Mouse (Mus musculus): ENCODE measurements at regions not wholly inside any gene's neighbourhood (a gene's known extent, or its start where the extent isn't known, plus 50 kb on each side); places are given as distances from the start of the nearest gene placed in this dataset.
"Not testable (repeated sequence)": the region's sequence is repeated elsewhere in the genome, so short reads cannot be mapped to it uniquely, and the experiment has no call there.

DNA sequence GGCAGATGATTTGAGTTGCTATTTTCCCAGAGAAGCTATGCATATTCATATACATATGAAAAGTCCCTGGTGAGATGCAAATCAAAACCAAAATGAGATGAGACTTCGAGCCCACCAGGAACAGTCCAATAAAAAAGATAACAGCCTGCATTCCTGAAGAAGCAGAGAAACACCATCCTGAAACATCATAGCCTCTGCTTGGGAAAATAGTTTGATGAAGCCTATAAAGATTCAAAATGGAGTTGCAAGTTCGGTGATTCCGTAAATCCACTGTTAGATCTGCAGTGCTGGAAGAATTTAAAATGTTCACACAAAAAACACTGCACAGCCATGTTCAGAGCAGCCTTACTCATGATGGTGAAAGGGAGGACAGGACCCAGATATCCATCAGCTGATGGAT, 98.9 kb downstream of the Gm15319 start:
- H3K4me3 ChIP-seq; H3K36me3 ChIP-seq (ENCODE audit: control insufficient read depth, insufficient read depth, low read length); H3K4me1 ChIP-seq (ENCODE audit: control insufficient read depth, insufficient read depth, low read length); H3K27ac ChIP-seq; intact Hi-C loops (cut with DNase I); H3K79me2 ChIP-seq (replicated peaks; ENCODE audit: control insufficient read depth, insufficient read depth, low read length); H3K27me3 ChIP-seq (ENCODE audit: control insufficient read depth, insufficient read depth, low read length); H3K9ac ChIP-seq (ENCODE audit: low read depth, low read length): not testable (repeated sequence)
- peak; percentile 25 to 36 for DNase-seq
- WGBS = 80% methylated on average over 3 of the region's 3 CpGs

DNA sequence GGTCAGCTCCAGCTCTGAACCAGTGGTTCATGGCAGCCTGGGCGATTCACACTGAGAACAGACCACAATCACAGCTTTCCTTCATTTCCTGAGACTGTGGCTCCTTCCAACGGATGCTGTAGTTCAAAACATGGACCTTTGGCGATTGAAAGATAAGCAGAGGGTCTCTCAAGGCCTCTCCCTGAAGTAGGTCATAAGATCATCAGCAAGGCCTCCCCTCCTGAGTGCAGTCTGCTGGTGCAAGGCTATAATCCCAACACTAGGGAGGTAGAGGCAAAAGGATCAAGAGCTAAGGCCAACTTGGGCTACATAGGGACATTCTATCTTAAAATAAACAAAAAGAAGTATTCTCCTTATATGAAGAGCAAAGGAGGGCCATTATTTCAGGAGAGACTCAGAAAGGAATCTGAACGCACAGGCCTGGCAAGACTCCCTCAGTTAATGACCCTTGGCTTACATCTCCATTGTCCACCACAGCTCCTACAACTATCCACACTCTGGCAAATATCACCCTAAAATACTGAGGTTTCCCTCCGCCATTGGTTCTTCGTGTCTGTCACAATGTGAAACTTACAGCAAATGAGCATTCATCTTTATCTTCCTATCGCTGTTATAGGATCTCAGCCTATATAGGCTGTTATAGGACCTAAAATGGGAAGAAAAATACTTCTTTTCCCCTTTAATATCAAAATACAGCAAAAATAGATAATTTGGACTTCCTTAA, 100.0 kb downstream of the Gm15319 start:
- intact Hi-C loops (cut with DNase I); H3K36me3 ChIP-seq (ENCODE audit: control insufficient read depth, insufficient read depth, low read length); H3K4me3 ChIP-seq; H3K79me2 ChIP-seq (replicated peaks; ENCODE audit: control insufficient read depth, insufficient read depth, low read length); H3K4me1 ChIP-seq (ENCODE audit: control insufficient read depth, insufficient read depth, low read length); H3K27ac ChIP-seq; H3K27me3 ChIP-seq (ENCODE audit: control insufficient read depth, insufficient read depth, low read length); H3K9ac ChIP-seq (ENCODE audit: low read depth, low read length): not testable (repeated sequence)
- DNase-seq = peak; percentile 35 to 50
- 66% methylated on average over 6 of the region's 7 CpGs for WGBS

DNA sequence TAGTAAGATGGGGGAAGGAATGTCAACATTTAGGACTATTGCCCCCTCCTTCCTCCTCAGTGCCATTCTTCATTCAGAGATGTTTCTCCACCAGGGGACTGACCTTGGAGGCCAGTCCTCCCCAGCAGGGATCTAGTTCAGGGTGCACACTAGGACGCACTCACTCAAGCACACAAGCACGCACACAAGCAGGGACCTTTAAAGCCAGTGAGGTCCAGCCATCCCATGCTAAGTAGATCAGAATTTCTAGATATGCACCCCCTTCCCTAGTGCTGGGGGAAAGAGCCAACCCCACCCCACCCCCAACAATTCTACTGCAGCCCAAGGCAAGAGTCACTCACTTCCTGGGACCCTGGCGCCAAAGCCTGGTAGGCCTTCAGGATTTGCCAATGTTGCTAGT, 100.8 kb downstream of the Gm15319 start:
- H3K79me2 ChIP-seq (replicated peaks; ENCODE audit: control insufficient read depth, insufficient read depth, low read length); H3K27me3 ChIP-seq (ENCODE audit: control insufficient read depth, insufficient read depth, low read length); H3K36me3 ChIP-seq (ENCODE audit: control insufficient read depth, insufficient read depth, low read length); H3K4me3 ChIP-seq; H3K9ac ChIP-seq (ENCODE audit: low read depth, low read length); intact Hi-C loops (cut with DNase I); H3K27ac ChIP-seq; H3K4me1 ChIP-seq (ENCODE audit: control insufficient read depth, insufficient read depth, low read length): not testable (repeated sequence)
- 80% methylated on average over 3 of the region's 3 CpGs for WGBS
- peak; percentile 15 to 34 for DNase-seq

- H3K27ac ChIP-seq; H3K9ac ChIP-seq (ENCODE audit: low read depth, low read length); H3K4me3 ChIP-seq; H3K36me3 ChIP-seq (ENCODE audit: control insufficient read depth, insufficient read depth, low read length); H3K4me1 ChIP-seq (ENCODE audit: control insufficient read depth, insufficient read depth, low read length); intact Hi-C loops (cut with DNase I); H3K79me2 ChIP-seq (replicated peaks; ENCODE audit: control insufficient read depth, insufficient read depth, low read length); H3K27me3 ChIP-seq (ENCODE audit: control insufficient read depth, insufficient read depth, low read length): not testable (repeated sequence)
- DNase-seq = peak; percentile 8 to 17
- WGBS = 29% methylated on average over 8 of the region's 9 CpGs
- TF ChIP-seq CTCF (IDR thresholded peaks at IDR 0.05) = peak; percentile 32
Measured at GRCm38 (mm10) chr8:20261452-20262181, 101.4 kb downstream of the Gm15319 start.

DNA sequence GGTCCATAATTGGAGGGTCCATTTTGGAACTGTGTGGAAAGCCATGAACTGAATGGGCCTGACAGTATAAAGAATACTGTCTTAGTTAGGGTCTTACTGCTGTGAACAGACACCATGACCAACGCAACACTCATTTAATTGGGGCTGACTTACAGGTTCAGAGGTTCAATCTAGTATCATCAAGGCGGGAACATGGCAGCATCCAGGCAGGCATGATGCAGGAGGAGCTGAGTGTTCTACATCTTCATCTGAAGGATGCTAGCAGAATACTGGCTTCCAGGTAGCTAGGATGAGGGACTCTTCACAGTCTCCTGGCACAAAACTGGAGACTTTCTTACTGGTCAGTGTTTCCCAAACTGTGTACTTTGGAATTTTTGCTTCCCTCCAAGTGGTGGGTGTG, 102.0 kb downstream of the Gm15319 start:
- H3K9ac ChIP-seq (ENCODE audit: low read depth, low read length); H3K79me2 ChIP-seq (replicated peaks; ENCODE audit: control insufficient read depth, insufficient read depth, low read length); H3K27me3 ChIP-seq (ENCODE audit: control insufficient read depth, insufficient read depth, low read length); intact Hi-C loops (cut with DNase I); H3K4me3 ChIP-seq; H3K27ac ChIP-seq; H3K4me1 ChIP-seq (ENCODE audit: control insufficient read depth, insufficient read depth, low read length); H3K36me3 ChIP-seq (ENCODE audit: control insufficient read depth, insufficient read depth, low read length): not testable (repeated sequence)
- WGBS = 85% methylated on average over 2 of the region's 2 CpGs
- DNase-seq = peak; percentile 46 to 60

DNA sequence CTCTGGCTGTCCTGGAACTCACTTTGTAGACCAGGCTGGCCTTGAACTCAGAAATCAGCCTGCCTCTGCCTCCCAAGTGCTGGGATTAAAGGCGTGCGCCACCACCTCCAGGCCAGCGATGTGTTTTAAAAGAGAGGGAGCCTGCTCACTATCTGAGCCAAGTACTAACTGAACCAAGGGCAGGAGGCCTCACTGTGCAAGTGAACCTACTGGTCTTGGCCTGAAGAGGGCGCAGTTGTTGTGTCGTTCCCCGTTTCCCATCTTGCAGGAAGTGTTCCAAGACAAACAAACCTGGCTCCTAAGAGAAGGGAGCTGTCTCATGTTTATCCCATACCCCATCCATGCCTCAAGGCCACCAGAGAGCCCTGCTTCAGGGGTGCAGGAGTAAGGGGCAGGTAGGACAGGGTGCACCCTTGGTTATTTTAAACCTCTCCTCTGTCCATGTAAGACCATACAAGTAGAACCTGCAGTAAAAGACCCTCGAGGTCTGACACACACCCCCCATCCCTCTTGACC, 102.8 kb downstream of the Gm15319 start:
- WGBS = 68% methylated on average over 6 of the region's 7 CpGs
- intact Hi-C loops (cut with DNase I); H3K36me3 ChIP-seq (ENCODE audit: control insufficient read depth, insufficient read depth, low read length); H3K4me3 ChIP-seq; H3K27ac ChIP-seq; H3K4me1 ChIP-seq (ENCODE audit: control insufficient read depth, insufficient read depth, low read length); H3K79me2 ChIP-seq (replicated peaks; ENCODE audit: control insufficient read depth, insufficient read depth, low read length); H3K9ac ChIP-seq (ENCODE audit: low read depth, low read length); H3K27me3 ChIP-seq (ENCODE audit: control insufficient read depth, insufficient read depth, low read length): not testable (repeated sequence)
- DNase-seq = peak; percentile 11 to 21

GRCm38 (mm10) chr8:20259662-20260061, 103.3 kb downstream of the Gm15319 start:
- H3K79me2 ChIP-seq (replicated peaks; ENCODE audit: control insufficient read depth, insufficient read depth, low read length); H3K4me1 ChIP-seq (ENCODE audit: control insufficient read depth, insufficient read depth, low read length); H3K4me3 ChIP-seq; H3K9ac ChIP-seq (ENCODE audit: low read depth, low read length); H3K27ac ChIP-seq; intact Hi-C loops (cut with DNase I); H3K27me3 ChIP-seq (ENCODE audit: control insufficient read depth, insufficient read depth, low read length); H3K36me3 ChIP-seq (ENCODE audit: control insufficient read depth, insufficient read depth, low read length): not testable (repeated sequence)
- DNase-seq = peak; percentile 17 to 34
- 76% methylated on average over 8 of the region's 8 CpGs for WGBS
